Mouse (Mus musculus) liver, embryonic 13.5 days (tissue): Measurements from ENCODE around the gene Wsb2. TPM values are rescaled to one million over a fixed set of nuclear protein-coding genes. Genes with fewer than 3 reads are reported as not detected.
"Not testable (repeated sequence)": the region's sequence is repeated elsewhere in the genome, so short reads cannot be mapped to it uniquely, and the experiment has no call there.

Experiments
- ATAC-seq: fragments of 200-750 bp; cut with Nextera tagmentation; 2 replicates; pipeline ENCODE4 v1.8.0; 2017; ENCODE audit warnings: low read depth, mild to moderate bottlenecking, moderate number of reproducible peaks, moderate library complexity
- DNase-seq: peaks from one replicate; pipeline ENCODE4 v3.0.0; 2022
- H3K27ac ChIP-seq: fragments of 300-500 bp; sonication (generic); 2 replicates; pipeline ENCODE4 v1.5.1; 2015; ENCODE audit warnings: moderate library complexity, mild to moderate bottlenecking, inconsistent platforms
- H3K27me3 ChIP-seq: fragments of 300-500 bp; sonication (generic); 2 replicates; pipeline ENCODE4 v1.6.1; 2015; ENCODE audit warnings: mild to moderate bottlenecking, inconsistent platforms
- H3K36me3 ChIP-seq: fragments of 300-500 bp; sonication (generic); 2 replicates; pipeline ENCODE4 v1.6.1; 2015; ENCODE audit warnings: mild to moderate bottlenecking, inconsistent platforms
- H3K4me1 ChIP-seq: fragments of 300-500 bp; sonication (generic); replicated peaks from 2 replicates; pipeline ENCODE4 v1.6.1; 2015; ENCODE audit warnings: inconsistent platforms
- H3K4me2 ChIP-seq: fragments of 300-500 bp; sonication (generic); 2 replicates; pipeline ENCODE4 v1.6.1; 2015; ENCODE audit warnings: inconsistent platforms, mild to moderate bottlenecking, moderate library complexity
- H3K4me3 ChIP-seq: fragments of 300-500 bp; sonication (generic); replicated peaks from 2 replicates; pipeline ENCODE4 v1.5.1; 2015; ENCODE audit warnings: mild to moderate bottlenecking, inconsistent platforms
- H3K9ac ChIP-seq: fragments of 300-500 bp; sonication (generic); 2 replicates; pipeline ENCODE4 v1.6.1; 2015; ENCODE audit warnings: mild to moderate bottlenecking, inconsistent platforms
- H3K9me3 ChIP-seq: fragments of 300-500 bp; sonication (generic); replicated peaks from 2 replicates; pipeline ENCODE4 v1.6.1; 2016; ENCODE audit warnings: inconsistent platforms
- WGBS: fragments of 180-500 bp; shearing (Covaris S2); methylation state at CpG from one replicate; pipeline ENCODE4 v1.1.7; 2015; ENCODE audit not compliant: insufficient replicate concordance; 5-methylcytosine and 5-hydroxymethylcytosine counted together
- polyA plus RNA-seq: library from polyadenylated mRNA; unstranded; fragments of >200 nt; fragmentation: Nextera tagmentation; extraction: Ambion mirVana; gene quantifications from 2 replicates; pipeline ENCODE4 v1.2.1, GENCODE M21; 2015

Gene Wsb2
- polyA plus RNA-seq, 1 experiment from 2014 or later: 19.8 TPM

DNA sequence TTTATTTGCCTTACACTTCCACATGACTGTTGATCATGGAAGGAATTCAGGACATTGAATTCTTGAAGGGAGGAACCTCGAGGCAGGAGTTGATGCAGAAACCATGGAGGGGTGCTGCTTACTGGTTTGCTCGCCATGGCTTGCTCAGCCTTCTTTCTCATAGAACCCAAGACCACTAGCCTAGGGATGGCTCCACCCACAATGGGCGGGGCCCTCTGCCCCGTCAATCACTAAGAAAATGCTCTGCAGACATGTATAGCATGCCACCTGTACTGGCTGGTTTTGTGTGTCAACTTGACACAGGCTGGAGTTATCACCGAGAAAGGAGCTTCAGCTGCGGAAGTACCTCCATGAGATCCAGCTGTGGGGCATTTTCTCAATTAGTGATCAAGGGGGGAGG is 17.0 kb upstream of the Wsb2 start:
- no peak for DNase-seq
- no peak overlapping the region for H3K9ac ChIP-seq
- H3K4me2 ChIP-seq: no peak overlapping the region
- H3K9me3 ChIP-seq: peaks cover 4% of the 10 kb centered on the region; the same call in 1 of the 2 replicates
- 67% methylated on average over 6 of the region's 6 CpGs for WGBS
- H3K4me3 ChIP-seq: no peak overlapping the region
- peaks cover 8% of the 10 kb centered on the region for H3K4me1 ChIP-seq
- peaks cover 5% of the 10 kb centered on the region; the same call in 1 of the 2 replicates for H3K36me3 ChIP-seq
- no peaks in the 10 kb centered on the region for H3K27me3 ChIP-seq
- H3K27ac ChIP-seq: no peak overlapping the region
- ATAC-seq: no peak

- Histone ChIP-seq H3K27me3 (no peaks in the 10 kb centered on the region), H3K36me3 (peaks cover 2% of the 10 kb centered on the region; the same call in 1 of the 2 replicates), H3K9me3 (peaks cover 2% of the 10 kb centered on the region; the same call in 1 of the 2 replicates), H3K4me2 (no peak overlapping the region), H3K4me3 (no peak overlapping the region), H3K4me1 (peaks cover 9% of the 10 kb centered on the region), H3K9ac (no peak overlapping the region), H3K27ac (no peak overlapping the region)
- WGBS: 60% methylated on average over 6 of the region's 6 CpGs
- ATAC-seq (no peak), DNase-seq (no peak)
These were observed 15.2 kb upstream of the Wsb2 start for GRCm38 (mm10) chr5:117341896-117342295.

- H3K4me2 ChIP-seq, H3K27me3 ChIP-seq, H3K9me3 ChIP-seq, H3K9ac ChIP-seq, H3K27ac ChIP-seq, H3K36me3 ChIP-seq, DNase-seq, H3K4me3 ChIP-seq, ATAC-seq: not testable (repeated sequence)
- 74% methylated on average over 5 of the region's 5 CpGs for WGBS
- peaks cover 12% of the 10 kb centered on the region for H3K4me1 ChIP-seq
These were observed 12.6 kb upstream of the Wsb2 start for GRCm38 (mm10) chr5:117344496-117344895.

DNA sequence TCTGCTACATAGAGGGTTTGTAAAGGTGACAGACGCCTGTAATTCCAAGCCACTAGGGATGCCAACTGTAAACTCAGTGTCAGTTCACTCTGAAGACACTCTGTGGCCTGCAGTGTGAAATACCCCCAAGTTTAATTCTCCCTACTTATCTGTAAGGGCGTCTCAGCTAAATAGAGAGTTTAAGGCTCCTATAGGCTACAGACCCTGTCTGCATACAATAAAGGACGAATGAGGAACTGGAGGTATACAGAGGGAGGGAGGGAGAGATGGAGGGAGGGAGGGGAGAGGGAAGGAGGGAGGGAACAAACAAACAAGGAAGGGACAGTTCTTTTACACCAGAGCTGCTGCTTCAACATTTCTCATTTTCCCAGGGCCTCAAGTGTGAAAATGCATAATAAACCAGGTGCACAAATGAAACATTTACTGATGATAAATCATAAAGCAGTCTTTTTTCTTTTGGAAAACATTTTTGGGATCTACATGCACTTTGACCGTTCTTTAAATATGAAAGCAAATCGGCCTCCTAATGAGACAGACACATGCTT is 11.6 kb upstream of the Wsb2 start:
- no peak overlapping the region for H3K9ac ChIP-seq
- 52% methylated on average over 5 of the region's 5 CpGs for WGBS
- H3K4me3 ChIP-seq: no peak overlapping the region
- peaks cover 12% of the 10 kb centered on the region for H3K4me1 ChIP-seq
- no peak for DNase-seq
- H3K27ac ChIP-seq: no peak overlapping the region
- ATAC-seq: no peak
- H3K4me2 ChIP-seq: no peak overlapping the region
- no peaks in the 10 kb centered on the region for H3K36me3 ChIP-seq
- no peaks in the 10 kb centered on the region for H3K9me3 ChIP-seq
- no peaks in the 10 kb centered on the region for H3K27me3 ChIP-seq

DNA sequence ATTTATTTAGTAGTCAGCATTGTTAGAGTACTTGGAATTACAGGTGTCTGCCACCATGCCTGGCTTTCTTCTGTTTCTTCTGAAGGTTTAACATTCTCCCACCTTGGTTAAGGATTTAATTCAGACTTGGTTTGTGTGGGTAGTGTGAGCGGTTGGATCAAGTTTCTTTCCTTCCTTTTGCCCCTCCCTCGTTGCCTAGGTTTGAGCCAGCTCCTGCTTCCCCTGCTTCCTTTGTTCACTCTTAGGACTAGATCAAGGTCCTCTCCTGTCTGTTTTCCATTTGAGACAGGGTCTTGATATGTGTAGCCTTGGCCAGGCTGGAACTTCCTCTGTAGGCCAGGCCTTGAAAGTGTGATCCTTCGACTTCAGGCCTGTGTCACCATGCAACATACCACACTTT is 10.8 kb upstream of the Wsb2 start:
- H3K27me3 ChIP-seq: no peaks in the 10 kb centered on the region
- H3K4me1 ChIP-seq: peaks cover 12% of the 10 kb centered on the region
- H3K4me3 ChIP-seq: no peak overlapping the region
- no peak overlapping the region for H3K27ac ChIP-seq
- 53% methylated on average over 3 of the region's 3 CpGs for WGBS
- ATAC-seq (no peak), DNase-seq (no peak)
- H3K9me3 ChIP-seq: no peaks in the 10 kb centered on the region
- no peak overlapping the region for H3K4me2 ChIP-seq
- H3K9ac ChIP-seq: no peak overlapping the region
- no peaks in the 10 kb centered on the region for H3K36me3 ChIP-seq

DNA sequence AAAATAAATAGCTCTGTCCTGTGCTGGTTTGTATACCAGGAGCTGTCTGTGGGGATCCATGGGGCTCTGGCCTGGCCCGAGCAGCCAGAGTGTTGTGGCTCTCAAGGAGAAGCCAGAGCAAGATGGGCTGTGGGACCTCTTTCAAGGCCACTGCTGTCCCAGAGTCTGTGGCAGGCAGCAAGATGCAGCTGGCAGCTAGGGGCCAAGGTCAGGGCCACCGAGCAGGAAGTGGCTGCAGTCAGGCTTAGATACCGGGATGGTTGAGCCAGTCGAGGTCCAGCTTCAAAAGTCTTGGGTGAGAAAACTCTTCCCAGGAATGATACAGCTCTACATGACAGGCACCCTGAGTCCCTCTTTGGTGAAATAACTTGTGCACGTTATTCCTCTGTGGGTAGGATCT is 10.1 kb upstream of the Wsb2 start:
- Histone ChIP-seq H3K4me1 (peaks cover 12% of the 10 kb centered on the region), H3K27me3 (no peaks in the 10 kb centered on the region), H3K4me3 (no peak overlapping the region), H3K9ac (no peak overlapping the region), H3K27ac (no peak overlapping the region), H3K9me3 (no peaks in the 10 kb centered on the region), H3K36me3 (no peaks in the 10 kb centered on the region), H3K4me2 (no peak overlapping the region)
- 52% methylated on average over 5 of the region's 5 CpGs for WGBS
- no peak for DNase-seq
- no peak for ATAC-seq

DNA sequence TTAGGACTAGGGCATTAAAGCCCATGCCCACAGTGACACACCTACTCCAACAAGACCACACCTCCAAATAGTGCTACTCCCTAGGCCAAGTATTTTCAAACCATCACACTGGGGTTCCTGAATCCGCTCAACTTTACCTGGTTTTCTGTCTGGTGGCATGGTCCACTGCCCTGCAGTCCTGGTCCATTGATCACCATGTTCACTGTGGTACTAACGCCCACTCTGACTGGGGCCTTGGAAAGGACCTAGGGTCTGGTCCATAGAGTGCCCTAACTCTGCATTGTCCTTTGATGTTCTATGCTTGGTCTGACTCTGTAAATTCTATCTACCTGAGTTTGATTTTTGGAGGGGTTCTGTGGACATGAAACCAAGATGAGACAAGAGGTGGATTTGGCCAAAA is 9.3 kb upstream of the Wsb2 start:
- no peak for ATAC-seq
- no peak overlapping the region for H3K27ac ChIP-seq
- no peaks in the 10 kb centered on the region for H3K36me3 ChIP-seq
- peaks cover 12% of the 10 kb centered on the region for H3K4me1 ChIP-seq
- no peak overlapping the region for H3K9ac ChIP-seq
- DNase-seq: no peak
- 0 out of 2 replicates have a peak overlapping the region, but pooled peaks have one; percentile 33 for H3K4me2 ChIP-seq
- peaks cover 3% of the 10 kb centered on the region; the same call in 1 of the 2 replicates for H3K27me3 ChIP-seq
- WGBS: 74% methylated on average over 2 of the region's 2 CpGs
- H3K9me3 ChIP-seq: no peaks in the 10 kb centered on the region
- no peak overlapping the region for H3K4me3 ChIP-seq

GRCm38 (mm10) chr5:117348279-117348678 is 8.8 kb upstream of the Wsb2 start:
- H3K4me1 ChIP-seq: peaks cover 12% of the 10 kb centered on the region
- 36% methylated on average over 19 of the region's 19 CpGs for WGBS
- peak overlapping the region; percentile 33 for H3K4me2 ChIP-seq

GRCm38 (mm10) chr5:117354121-117354520 is 3.0 kb upstream of the Wsb2 start:
- Histone ChIP-seq H3K36me3 (no peaks in the 10 kb centered on the region), H3K27me3 (peaks cover 42% of the 10 kb centered on the region), H3K4me1 (peaks cover 27% of the 10 kb centered on the region), H3K4me3 (no peak overlapping the region), H3K4me2 (no peak overlapping the region), H3K9me3 (no peaks in the 10 kb centered on the region), H3K9ac (no peak overlapping the region), H3K27ac (no peak overlapping the region)
- DNase-seq (no peak), ATAC-seq (no peak)
- 21% methylated on average over 8 of the region's 8 CpGs for WGBS

More at GRCm38 (mm10) chr5:117348279-117348678, 8.8 kb upstream of the Wsb2 start:
- no peak overlapping the region for H3K4me3 ChIP-seq
- no peak overlapping the region for H3K27ac ChIP-seq
- ATAC-seq: peak; percentile 62
- H3K27me3 ChIP-seq: peaks cover 8% of the 10 kb centered on the region
- DNase-seq: peak; percentile 84
- H3K9me3 ChIP-seq: no peaks in the 10 kb centered on the region
- no peaks in the 10 kb centered on the region for H3K36me3 ChIP-seq
- no peak overlapping the region for H3K9ac ChIP-seq

- H3K4me2 ChIP-seq: peak overlapping the region; percentile 96
- H3K27me3 ChIP-seq: peaks cover 42% of the 10 kb centered on the region
- DNase-seq (no peak), ATAC-seq (no peak)
- H3K4me1 ChIP-seq: peaks cover 44% of the 10 kb centered on the region
- 32% methylated on average over 14 of the region's 14 CpGs for WGBS
- peak overlapping the region; percentile 88; the same call in 1 of the 2 replicates for H3K9ac ChIP-seq
- H3K36me3 ChIP-seq: no peaks in the 10 kb centered on the region
- H3K4me3 ChIP-seq: 0 out of 2 replicates have a peak overlapping the region, but pooled peaks have one; percentile 92
- H3K27ac ChIP-seq: peak overlapping the region; percentile 83
- no peaks in the 10 kb centered on the region for H3K9me3 ChIP-seq
These were observed 1.3 kb upstream of the Wsb2 start for GRCm38 (mm10) chr5:117355648-117356303.

DNA sequence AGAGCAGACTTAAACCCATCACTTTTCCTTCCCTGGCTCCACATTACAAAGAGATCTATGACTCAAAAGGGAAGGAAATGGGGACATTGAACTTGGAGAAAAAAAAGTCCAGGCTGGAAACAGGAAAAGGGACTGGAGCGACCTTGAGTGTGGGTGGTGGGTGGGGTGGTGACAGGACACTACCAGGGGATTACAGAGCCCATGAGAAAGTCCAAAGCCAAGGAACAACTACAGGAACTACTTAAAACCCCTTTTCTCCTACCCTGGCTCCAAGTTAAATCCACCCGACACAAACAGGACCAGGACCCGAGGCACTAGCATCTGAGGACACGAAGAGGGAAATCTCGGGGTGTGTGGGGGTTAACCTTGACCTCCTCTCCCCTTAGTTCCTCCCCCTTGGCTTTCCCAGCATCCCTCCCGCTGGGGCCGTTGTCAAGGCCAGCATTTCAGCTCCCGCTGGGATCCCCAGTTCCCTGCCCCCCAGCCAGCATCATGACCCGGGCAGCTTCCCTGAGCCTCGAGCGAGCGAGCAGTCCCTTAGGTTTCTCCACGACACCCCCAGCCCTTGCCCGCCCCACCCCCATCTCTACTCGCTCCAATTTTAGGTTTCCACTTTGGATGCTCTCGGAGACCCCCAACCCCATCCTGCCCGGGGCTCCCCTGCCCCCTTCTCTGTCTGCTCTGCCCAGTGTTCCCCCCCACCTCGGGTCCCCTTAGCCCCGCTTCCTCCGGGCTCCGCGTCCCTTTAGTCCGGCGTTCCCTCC is 557 bp upstream of the Wsb2 start:
- peak overlapping the region; percentile 88 for H3K9ac ChIP-seq
- no peak for DNase-seq
- H3K36me3 ChIP-seq: no peaks in the 10 kb centered on the region
- peak; percentile 14; the same call in 1 of the 2 replicates for ATAC-seq
- H3K27me3 ChIP-seq: peaks cover 42% of the 10 kb centered on the region
- 2% methylated on average over 24 of the region's 24 CpGs for WGBS
- H3K4me3 ChIP-seq: peak overlapping the region; percentile 92
- no peaks in the 10 kb centered on the region for H3K9me3 ChIP-seq
- peaks cover 51% of the 10 kb centered on the region for H3K4me1 ChIP-seq
- H3K4me2 ChIP-seq: peak overlapping the region; percentile 96
- peak overlapping the region; percentile 83 for H3K27ac ChIP-seq
